Mouse (Mus musculus) adrenal gland, adult 2 months (tissue): ENCODE measurements around the gene Dnaic1. TPM values are rescaled to one million over a fixed set of nuclear protein-coding genes. Genes with fewer than 3 reads are reported as not detected.

ENCODE experiments used
- polyA plus RNA-seq: library from polyadenylated mRNA; depleted of rRNA; stranded (reverse); fragments of >200 nt; gene quantifications from 2 replicates; pipeline ENCODE4 v1.2.3, GENCODE M21; 2012; rRNA removed
- total RNA-seq, 2 experiments: library from RNA; stranded (reverse); gene quantifications; 2 replicates each; pipeline ENCODE4 v1.2.3; 2021

Gene Dnaic1
- total and polyA plus RNA-seq, 3 experiments = 0.43 to 0.46 TPM; not detected in 1

Other genes with a start within 250 kb of the Dnaic1 start
- 10 to 100 TPM; 50.2 to 59.9 TPM for gene Ubap1, start 220.8 kb upstream of the Dnaic1 start, total RNA-seq
- gene Ubap1, start 220.8 kb upstream of the Dnaic1 start, polyA plus RNA-seq = 13.9 and 16.0 TPM in 2 replicates
- gene Kif24, start 104.9 kb upstream of the Dnaic1 start, total RNA-seq = 1 to 10 TPM in 1 of 2 experiments, under 1 TPM in 1; 0.83 to 1.4 TPM
- gene Kif24, start 104.9 kb upstream of the Dnaic1 start, polyA plus RNA-seq = 0.30 and 0.56 TPM in 2 replicates
- 10 to 100 TPM; 32.8 to 33.0 TPM for gene Nudt2, start 104.6 kb upstream of the Dnaic1 start, total RNA-seq
- gene Nudt2, start 104.6 kb upstream of the Dnaic1 start, polyA plus RNA-seq = 4.9 and 5.6 TPM in 2 replicates
- gene AI464131, start 66.7 kb upstream of the Dnaic1 start, total RNA-seq = 10 to 100 TPM; 12.3 to 15.2 TPM
- gene AI464131, start 66.7 kb upstream of the Dnaic1 start, polyA plus RNA-seq = 11.5 and 14.6 TPM in 2 replicates
- under 1 TPM in 1 of 2 experiments, not detected in 1; 0.55 TPM for gene 1110017D15Rik, start 52.4 kb upstream of the Dnaic1 start, total RNA-seq
- 0.40 and 0.66 TPM in 2 replicates for gene 1110017D15Rik, start 52.4 kb upstream of the Dnaic1 start, polyA plus RNA-seq
- 10 to 100 TPM; 14.3 to 20.1 TPM for gene Fam219a, start 237 bp upstream of the Dnaic1 start, total RNA-seq
- gene Fam219a, start 237 bp upstream of the Dnaic1 start, polyA plus RNA-seq = 74.7 and 76.1 TPM in 2 replicates
- 1 to 10 TPM; 2.9 to 4.6 TPM for gene Enho, start 70.5 kb downstream of the Dnaic1 start, total RNA-seq
- 13.2 and 20.9 TPM in 2 replicates for gene Enho, start 70.5 kb downstream of the Dnaic1 start, polyA plus RNA-seq
- gene Cntfr, start 127.3 kb downstream of the Dnaic1 start, total RNA-seq = 10 to 100 TPM; 37.6 to 62.3 TPM
- gene Cntfr, start 127.3 kb downstream of the Dnaic1 start, polyA plus RNA-seq = 70.6 and 72.3 TPM in 2 replicates
- gene Il11ra1, start 130.2 kb downstream of the Dnaic1 start, total RNA-seq = 10 to 100 TPM; 53.0 to 90.8 TPM
- gene Il11ra1, start 130.2 kb downstream of the Dnaic1 start, polyA plus RNA-seq = 198 and 290 TPM in 2 replicates
- 10 to 100 TPM; 31.0 to 38.6 TPM for gene Rpp25l, start 143.8 kb downstream of the Dnaic1 start, total RNA-seq
- gene Rpp25l, start 143.8 kb downstream of the Dnaic1 start, polyA plus RNA-seq = 61.9 and 70.1 TPM in 2 replicates
- 100 to 1,000 TPM; 105 to 128 TPM for gene Dctn3, start 153.4 kb downstream of the Dnaic1 start, total RNA-seq
- gene Dctn3, start 153.4 kb downstream of the Dnaic1 start, polyA plus RNA-seq = 51.7 and 60.7 TPM in 2 replicates
- not detected for gene Arid3c, start 161.4 kb downstream of the Dnaic1 start, total RNA-seq
- not detected in 2 replicates for gene Arid3c, start 161.4 kb downstream of the Dnaic1 start, polyA plus RNA-seq
- gene Galt, start 185.5 kb downstream of the Dnaic1 start, total RNA-seq = 10 to 100 TPM; 42.9 to 43.3 TPM
- 113 and 117 TPM in 2 replicates for gene Galt, start 185.5 kb downstream of the Dnaic1 start, polyA plus RNA-seq
- gene Sigmar1, start 186.4 kb downstream of the Dnaic1 start, total RNA-seq = 10 to 100 TPM; 83.8 to 86.7 TPM
- gene Sigmar1, start 186.4 kb downstream of the Dnaic1 start, polyA plus RNA-seq = 139 and 145 TPM in 2 replicates
- 10 to 100 TPM; 31.1 to 42.7 TPM for gene Ccl27a, start 204.5 kb downstream of the Dnaic1 start, total RNA-seq
- gene Ccl27a, start 204.5 kb downstream of the Dnaic1 start, polyA plus RNA-seq = 74.2 and 96.3 TPM in 2 replicates